Mouse (Mus musculus): ENCODE results near the gene Rbms2. TPM values are rescaled to one million over a fixed set of nuclear protein-coding genes. Genes with fewer than 3 reads are reported as not detected.
"Not testable (repeated sequence)": the region's sequence is repeated elsewhere in the genome, so short reads cannot be mapped to it uniquely, and the experiment has no call there.

Gene Rbms2
- total RNA-seq, 2 experiments from 2014 or later = 82.8 to 91.0 TPM

GRCm38 (mm10) chr10:128194024-128194550 is 14.0 kb upstream of the Rbms2 start, which contains the start of gene Gls2:
TSS of gene Gls2 (plus strand) at chr10:128194457.
- intact Hi-C loops (cut with DNase I) = no loop called here

GRCm38 (mm10) chr10:128193113-128193512 is 13.0 kb upstream of the Rbms2 start:
- DNase-seq = no peak
- intact Hi-C loops (cut with DNase I) = no loop called here

More at GRCm38 (mm10) chr10:128194024-128194550, 14.0 kb upstream of the Rbms2 start, which contains the start of gene Gls2:
- DNase-seq = peak; percentile 98

GRCm38 (mm10) chr10:128192030-128192766 is 12.1 kb upstream of the Rbms2 start:
- DNase-seq; intact Hi-C loops (cut with DNase I): not testable (repeated sequence)

- DNase-seq = no peak
- intact Hi-C loops (cut with DNase I) = no loop called here
Measured at GRCm38 (mm10) chr10:128191472-128191871, 11.4 kb upstream of the Rbms2 start.

GRCm38 (mm10) chr10:128188242-128188877 is 8.3 kb upstream of the Rbms2 start:
- DNase-seq = peak; percentile 80 to 86
- intact Hi-C loops (cut with DNase I) = loop anchor here (5.0 kb wide), 1 partner anchor 231 kb away; no protein-coding TSS in a partner anchor

DNA sequence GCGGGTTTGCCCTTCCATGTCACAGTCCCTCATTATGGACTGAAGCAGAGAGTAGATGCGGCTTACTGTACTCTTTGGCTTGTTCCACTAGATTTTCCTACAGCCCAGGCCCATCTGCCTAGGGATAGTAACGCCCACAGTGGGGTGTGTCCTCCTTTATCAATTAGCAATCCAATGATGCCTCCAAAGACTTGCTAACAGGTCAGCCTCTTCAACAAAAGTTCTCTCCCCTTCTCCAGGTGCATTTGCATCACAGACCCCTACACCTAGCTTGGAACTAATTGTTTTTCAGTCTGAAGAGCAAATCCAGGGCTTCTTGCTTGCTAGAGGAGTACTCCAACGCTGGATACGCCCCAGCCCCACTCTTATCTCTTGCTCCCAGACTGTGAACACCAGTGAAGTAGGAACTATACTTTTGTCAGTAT is 7.1 kb upstream of the Rbms2 start:
- intact Hi-C loops (cut with DNase I) = loop anchor here (2.0 to 5.0 kb wide), 2 partner anchors 96 to 230 kb away; partner anchors contain the start of gene Baz2a
- DNase-seq = no peak

GRCm38 (mm10) chr10:128185959-128186358 is 5.9 kb upstream of the Rbms2 start:
- DNase-seq = peak; percentile 83 to 89
- intact Hi-C loops (cut with DNase I) = loop anchor here (1.0 to 5.0 kb wide), 4 partner anchors 37 to 229 kb away; partner anchors contain the start of gene Baz2a

- no peak for DNase-seq
- intact Hi-C loops (cut with DNase I) = loop anchor here (5.0 kb wide), 1 partner anchor 228 kb away; no protein-coding TSS in a partner anchor
Measured at GRCm38 (mm10) chr10:128185277-128185940, 5.3 kb upstream of the Rbms2 start.

DNA sequence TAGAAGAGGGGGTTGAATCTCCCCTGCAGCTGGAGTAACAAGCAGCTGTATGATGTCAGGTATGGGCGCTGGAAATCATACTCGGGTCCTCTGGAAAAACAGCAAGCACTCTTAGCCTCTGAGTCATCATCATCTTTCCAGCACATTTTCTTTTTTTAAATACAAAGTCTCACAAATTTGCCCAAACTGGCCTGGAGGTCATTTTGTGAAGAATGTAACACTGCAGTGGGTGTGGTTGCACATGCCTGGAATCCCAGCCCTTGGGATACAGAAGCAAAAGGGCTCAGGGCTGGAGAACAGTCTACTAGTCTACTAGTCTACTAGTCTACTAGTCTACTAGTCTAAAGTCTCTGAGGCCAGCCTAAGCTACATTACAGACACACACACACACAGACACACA is 4.2 kb upstream of the Rbms2 start:
- DNase-seq = no peak
- intact Hi-C loops (cut with DNase I) = no loop called here

DNA sequence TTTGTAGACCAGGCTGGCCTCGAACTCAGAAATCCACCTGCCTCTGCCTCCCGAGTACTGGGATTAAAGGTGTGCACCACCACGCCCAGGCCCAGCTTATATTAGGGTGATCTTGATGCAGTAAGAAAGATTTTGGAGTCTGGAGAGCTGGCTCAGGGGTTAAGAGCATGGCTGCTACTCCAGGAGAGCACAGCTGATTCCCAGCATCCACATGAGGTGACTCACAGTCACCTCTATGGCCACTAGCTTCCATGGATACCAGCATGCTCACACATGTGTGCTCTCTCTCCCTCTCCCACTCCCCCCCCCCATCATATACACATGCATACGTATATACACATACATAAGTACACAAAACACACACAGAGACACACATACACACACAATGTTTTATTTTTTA is 2.8 kb downstream of the Rbms2 start:
- intact Hi-C loops (cut with DNase I) = no loop called here
- DNase-seq = no peak

DNA sequence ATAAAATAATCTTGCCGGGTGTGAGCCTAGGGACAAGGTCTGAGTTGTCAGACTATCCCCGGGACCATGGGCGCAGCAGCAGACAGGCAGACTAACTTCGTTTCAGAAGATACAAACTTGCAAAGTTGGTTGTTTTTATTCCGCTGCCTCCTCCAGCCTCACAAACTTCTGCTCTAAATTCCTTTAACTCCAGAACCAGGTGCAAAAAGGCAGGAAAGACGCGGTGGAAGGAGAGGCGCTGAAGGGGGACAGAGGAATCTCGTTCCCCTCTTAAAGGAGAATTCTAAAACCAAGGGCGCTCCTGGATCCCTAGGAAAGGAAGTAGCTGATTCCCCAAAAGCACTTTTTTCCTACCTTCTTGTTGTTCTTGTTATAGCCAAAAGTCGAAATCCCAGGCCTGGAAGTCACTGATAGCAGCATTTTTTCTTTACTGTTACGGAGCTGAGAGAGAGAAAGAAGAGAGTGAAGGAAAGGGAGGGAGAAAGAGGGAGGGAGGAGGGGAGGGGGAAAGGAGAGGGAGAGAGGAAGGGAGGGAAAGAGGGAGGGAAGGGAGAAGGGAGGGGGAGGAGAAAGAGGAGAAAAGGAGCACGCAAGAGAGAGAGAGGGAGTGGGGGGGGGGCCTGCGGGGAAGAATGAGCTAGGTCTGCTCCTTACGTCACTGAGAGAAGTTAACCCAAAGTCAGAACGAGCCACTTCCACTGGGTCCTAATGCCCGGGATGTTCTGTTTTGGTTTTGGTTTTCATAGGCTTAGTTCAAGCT is 3.9 kb downstream of the Rbms2 start:
- peak; percentile 79 for DNase-seq
- intact Hi-C loops (cut with DNase I) = no loop called here

DNA sequence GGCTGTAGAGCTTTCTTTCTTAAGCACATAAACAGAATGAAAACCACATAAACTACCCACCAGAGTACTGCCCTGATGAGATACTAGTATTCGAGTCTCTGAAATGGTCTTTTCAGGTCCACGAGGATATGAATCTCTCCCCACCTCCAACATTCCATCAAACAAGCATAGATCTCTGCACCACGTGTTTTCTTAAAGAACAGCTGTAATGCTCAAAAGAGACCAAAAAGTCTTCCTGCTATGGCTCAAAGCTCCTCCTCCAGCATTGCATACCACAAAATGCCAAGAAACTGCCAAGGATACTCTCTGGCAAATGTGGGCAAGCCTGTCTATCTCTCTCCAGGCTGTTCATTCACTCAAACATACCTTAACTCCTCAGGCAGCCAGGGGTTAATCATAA is 4.8 kb downstream of the Rbms2 start:
- DNase-seq = peak in 1 of 2 experiments; percentile 9
- intact Hi-C loops (cut with DNase I) = no loop called here

DNA sequence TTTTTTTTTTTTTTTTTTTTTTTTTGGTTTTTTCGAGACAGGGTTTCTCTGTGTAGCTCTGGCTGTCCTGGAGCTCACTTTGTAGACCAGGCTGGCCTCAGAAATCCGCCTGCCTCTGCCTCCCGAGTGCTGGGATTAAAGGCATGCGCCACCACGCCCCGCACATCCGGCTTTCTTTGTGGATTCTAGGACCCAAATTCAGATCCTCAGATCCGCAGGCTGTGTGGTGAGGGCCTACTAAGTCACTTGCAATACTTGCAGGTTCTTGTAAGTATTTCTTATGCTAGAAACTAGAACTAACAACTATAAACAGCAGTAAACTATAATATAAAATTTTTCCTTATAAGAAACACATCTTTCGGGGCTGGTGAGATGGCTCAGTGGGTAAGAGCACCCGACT is 8.7 kb downstream of the Rbms2 start:
- DNase-seq; intact Hi-C loops (cut with DNase I): not testable (repeated sequence)

DNA sequence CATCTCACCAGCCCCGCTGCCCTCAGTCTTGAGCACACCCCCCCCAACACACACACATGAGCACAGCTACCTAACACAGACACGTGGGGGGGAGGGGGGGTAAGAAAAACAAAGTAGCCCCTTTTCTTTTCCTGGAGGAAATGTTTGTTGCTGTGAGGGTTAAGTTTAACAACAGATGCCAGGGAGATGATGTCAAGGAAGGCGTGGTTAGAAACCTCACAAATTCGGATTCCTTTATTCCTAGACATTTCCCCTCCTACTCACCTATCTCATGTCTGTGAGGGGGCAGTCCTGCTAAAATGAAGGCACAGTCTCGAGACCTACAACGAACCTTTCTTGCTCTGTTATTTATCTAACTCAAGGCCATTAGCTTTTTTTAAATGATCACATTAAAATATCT is 13.0 kb downstream of the Rbms2 start:
- intact Hi-C loops (cut with DNase I) = no loop called here
- no peak for DNase-seq

GRCm38 (mm10) chr10:128165726-128166125 is 14.4 kb downstream of the Rbms2 start:
- intact Hi-C loops (cut with DNase I); DNase-seq: not testable (repeated sequence)

DNA sequence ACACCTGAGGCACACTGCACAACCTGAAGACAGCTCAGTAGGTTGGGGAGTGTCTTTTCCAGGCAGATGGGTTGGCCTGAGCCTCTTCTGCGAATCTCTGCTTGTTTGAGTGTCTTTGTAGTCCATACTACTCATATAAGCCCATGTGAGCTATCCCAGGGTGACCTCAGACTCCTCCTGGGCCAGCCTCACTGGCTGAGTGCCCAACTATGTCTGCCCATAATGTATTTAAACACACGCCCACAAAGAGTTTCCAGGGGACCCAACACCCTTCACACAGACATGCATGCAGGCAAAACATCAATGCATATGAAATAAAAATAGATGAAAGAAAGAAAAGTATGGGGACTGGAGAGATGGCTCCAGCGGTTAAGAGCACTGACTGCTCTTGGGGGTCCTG is 26.1 kb downstream of the Rbms2 start:
- DNase-seq = no peak
- intact Hi-C loops (cut with DNase I) = no loop called here

DNA sequence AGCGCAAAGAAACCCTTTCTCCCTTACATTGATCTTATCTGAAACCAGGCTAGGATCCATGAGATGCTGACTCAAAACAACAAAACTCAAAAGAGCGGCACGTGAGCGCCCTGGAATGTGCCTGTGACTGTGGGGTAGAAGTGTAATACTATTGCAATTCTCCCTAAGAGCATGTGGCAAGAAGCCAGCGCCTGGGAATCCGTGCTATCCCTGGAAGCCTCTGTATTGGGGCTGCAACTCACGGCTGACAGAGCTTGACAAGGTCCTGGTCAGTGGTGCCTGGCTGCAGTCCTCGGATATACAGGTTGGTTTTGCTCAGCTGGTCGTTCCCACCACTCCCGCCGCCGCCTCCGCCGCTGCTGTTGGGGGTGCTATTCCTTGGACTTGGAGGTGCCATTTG is 29.2 kb downstream of the Rbms2 start:
- DNase-seq = peak; percentile 82 to 87
- intact Hi-C loops (cut with DNase I) = no loop called here

- intact Hi-C loops (cut with DNase I) = loop anchor here (1.0 kb wide), 1 partner anchor 37 kb away; no protein-coding TSS in a partner anchor
- DNase-seq = peak; percentile 92
Measured at GRCm38 (mm10) chr10:128149592-128149991, 30.5 kb downstream of the Rbms2 start.

DNA sequence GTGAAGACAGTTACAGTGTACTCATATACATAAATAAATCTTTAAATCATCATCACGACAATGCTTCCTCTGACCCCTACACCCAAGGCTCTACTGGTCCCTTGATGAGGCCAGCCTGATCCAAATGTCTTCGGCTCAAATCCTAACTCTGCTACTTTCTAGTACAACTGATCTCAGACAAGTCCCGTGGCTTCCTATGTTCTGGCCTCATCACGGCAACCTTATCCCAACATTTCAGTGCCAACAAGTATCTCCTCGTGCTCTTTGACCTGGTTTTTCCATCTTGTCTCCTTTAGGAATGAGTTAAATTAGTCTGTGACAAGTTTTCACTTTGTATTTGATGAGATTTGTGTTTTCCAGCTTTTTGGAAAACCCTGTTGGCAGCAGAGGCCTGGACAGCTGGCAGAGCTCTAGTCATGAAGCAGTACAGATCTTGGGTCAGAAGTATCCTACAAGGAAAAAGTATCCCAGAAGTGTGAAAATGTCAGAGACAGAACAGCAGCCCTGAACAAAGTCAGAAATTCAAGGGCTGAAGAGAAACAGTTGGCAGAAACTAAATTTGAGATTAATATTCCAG is 31.2 kb downstream of the Rbms2 start:
- peak; percentile 60 to 61 for DNase-seq
- intact Hi-C loops (cut with DNase I) = loop anchor here (1.0 kb wide), 1 partner anchor 37 kb away; no protein-coding TSS in a partner anchor

DNA sequence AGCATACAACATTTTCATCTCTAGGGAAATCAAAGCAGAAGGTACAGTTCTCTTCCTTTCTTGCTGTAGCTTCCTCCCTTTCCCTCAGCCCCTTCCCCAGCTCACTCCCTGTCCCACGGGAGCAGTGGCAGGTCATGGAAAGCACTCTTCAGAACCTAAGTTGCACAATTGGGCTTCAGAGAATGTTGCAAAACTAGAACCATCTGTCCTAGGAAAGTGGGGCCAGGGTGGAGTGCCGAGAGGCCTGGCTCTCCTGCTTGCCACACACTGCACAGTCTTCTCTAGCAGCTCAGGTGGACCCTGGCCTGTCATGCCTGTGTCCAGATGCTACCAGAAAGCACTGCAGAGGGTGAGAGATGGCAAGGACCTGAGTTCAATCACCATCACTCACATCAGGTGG is 35.1 kb downstream of the Rbms2 start:
- no peak for DNase-seq
- intact Hi-C loops (cut with DNase I) = loop anchor here (5.0 kb wide), 2 partner anchors 43 to 127 kb away; partner anchors contain the start of gene Stat2
